Mouse (Mus musculus): Measurements from ENCODE around the gene Ttc17. TPM values are rescaled to one million over a fixed set of nuclear protein-coding genes. Genes with fewer than 3 reads are reported as not detected.
A peak's percentile ranks its signal among the peaks of the same experiment; 100 is the strongest.
"Not testable (repeated sequence)": the region's sequence is repeated elsewhere in the genome, so short reads cannot be mapped to it uniquely, and the experiment has no call there.

The Ttc17 gene
- 10 to 100 TPM; 33.7 to 34.2 TPM for total RNA-seq (2021)
- long read RNA-seq, experiment 1, full-length matches to known transcripts, result 28 of 33 reads
- long read RNA-seq, experiment 1, partial matches to known transcripts, result 4 of 33 reads
- long read RNA-seq, experiment 1, other reads (novel, unspliced or antisense), result 1 of 33 reads
- long read RNA-seq, experiment 2, full-length matches to known transcripts, result 14 of 19 reads
- long read RNA-seq, experiment 2, partial matches to known transcripts, result 2 of 19 reads
- long read RNA-seq, experiment 2, other reads (novel, unspliced or antisense), result 3 of 19 reads

DNA sequence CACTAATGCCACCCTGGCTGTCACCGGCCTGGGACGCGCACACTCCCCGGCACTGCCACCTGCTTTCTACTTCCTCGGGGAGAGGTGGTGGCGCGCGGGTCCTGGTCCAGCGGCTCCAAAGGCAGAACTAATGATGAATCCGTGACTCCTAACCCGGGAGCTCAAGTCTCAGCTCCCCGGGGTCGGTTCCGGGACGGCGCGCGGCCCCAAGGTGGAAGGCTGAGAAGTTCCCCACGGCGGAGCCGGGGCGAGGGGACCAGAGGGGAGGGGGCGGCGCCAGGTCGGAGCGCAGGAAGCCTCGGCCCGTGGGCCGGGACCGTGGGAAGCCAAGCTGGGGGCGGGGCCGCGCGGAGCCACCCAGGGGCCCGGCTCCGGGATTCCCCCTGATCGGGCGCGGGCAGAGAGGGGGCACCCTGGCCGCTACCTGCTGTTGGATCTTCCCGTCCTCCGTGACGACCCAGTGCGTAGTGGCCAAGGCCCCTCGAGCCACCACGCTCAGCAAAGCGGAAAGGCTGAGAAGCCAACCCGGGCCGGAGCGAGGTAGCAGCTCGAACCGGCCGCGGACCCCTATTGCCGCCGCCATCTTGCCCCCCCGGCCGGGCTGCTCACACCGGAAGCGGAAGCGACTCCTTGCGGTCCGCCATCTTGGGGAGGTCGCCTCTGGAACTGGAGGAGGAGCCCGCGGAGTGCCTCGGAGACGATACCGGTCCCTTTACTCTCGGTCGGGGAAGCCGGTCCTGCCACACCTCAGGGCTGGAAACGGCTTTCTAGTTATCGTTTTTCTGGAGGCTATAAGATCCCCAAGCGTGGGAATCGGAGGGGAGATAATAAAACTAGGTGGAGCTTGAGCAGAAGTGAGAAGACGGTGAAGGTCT lies at the start of gene Ttc17:
TSS of gene Ttc17 (minus strand) at position 607 of the 875 bp plus-strand sequence.
- peak; percentile 85 to 90 for DNase-seq (ENCODE audit: low spot score in 2 of 2)

- DNase-seq (ENCODE audit: low spot score in 2 of 2), result no peak
Measured at GRCm38 (mm10) chr2:94449643-94450042, 43.2 kb upstream of the Ttc17 start.

GRCm38 (mm10) chr2:94436952-94437351 lies 30.5 kb upstream of the Ttc17 start:
- no peak for DNase-seq (ENCODE audit: low spot score in 2 of 2)

- no peak for DNase-seq (ENCODE audit: low spot score in 2 of 2)
Measured at GRCm38 (mm10) chr2:94435481-94435880, 29.0 kb upstream of the Ttc17 start.

DNA sequence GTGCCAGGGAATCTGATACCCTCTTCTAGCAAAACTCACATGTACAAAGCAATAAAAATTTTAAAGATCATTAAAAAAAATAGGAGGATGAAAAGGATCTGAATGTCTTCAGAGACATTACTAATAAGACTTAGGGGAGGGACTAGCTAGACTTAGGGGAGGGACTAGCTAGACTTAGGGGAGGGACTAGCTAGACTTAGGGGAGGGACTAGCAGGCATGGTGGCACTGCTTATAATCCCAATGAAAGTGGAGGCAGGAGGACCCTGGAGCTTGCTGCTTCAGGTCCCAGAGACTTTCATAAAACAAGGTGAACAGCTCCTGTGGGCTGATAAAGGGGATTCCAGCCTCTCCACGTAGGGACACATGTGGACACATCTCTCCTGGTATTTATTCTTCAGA lies 28.3 kb upstream of the Ttc17 start:
- no peak for DNase-seq (ENCODE audit: low spot score in 2 of 2)

GRCm38 (mm10) chr2:94432214-94432613 lies 25.7 kb upstream of the Ttc17 start:
- DNase-seq (ENCODE audit: low spot score in 2 of 2), result no peak

DNA sequence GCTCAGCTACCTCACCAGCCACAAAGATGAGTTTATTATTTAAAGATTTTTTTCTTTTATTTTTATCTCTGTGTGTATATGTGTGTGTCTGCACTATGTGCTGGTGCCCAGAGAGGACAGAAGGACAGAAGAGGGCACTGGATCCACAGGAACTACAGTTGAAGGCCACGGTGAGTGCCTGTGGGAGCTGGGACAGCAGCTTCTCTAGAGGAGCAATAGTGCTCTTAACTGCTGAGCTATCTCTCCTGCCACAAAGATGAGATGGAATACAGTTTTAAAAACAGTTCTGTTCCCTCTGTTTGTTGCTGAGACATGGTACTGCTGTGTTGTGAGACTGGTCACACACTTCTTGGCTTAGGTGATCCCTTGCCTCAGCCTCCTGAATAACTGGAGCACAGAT lies 22.0 kb upstream of the Ttc17 start:
- no peak for DNase-seq (ENCODE audit: low spot score in 2 of 2)

DNA sequence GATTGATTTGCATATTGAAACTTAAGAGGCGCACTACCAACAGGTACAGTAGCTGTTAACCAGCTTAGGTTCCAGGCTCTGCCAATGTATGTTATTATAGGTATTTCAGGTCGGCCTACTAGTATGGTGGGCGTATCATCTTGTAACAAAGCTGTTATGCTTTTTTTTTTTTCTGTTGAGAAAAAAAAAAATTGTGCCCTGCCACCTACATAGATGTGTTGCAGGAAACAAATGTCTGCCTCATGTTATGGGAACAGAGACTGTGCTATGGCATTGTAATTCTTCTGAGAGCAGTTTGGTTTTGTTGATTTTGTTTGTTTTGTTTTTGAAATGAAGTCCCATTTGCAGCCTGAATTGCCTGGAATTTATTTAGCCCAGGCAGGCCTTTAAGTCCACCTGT lies 952 bp upstream of the Ttc17 start:
- DNase-seq (ENCODE audit: low spot score in 2 of 2), result no peak

- DNase-seq (ENCODE audit: low spot score in 2 of 2), result no peak
Measured at GRCm38 (mm10) chr2:94407021-94407420, 532 bp upstream of the Ttc17 start.

DNA sequence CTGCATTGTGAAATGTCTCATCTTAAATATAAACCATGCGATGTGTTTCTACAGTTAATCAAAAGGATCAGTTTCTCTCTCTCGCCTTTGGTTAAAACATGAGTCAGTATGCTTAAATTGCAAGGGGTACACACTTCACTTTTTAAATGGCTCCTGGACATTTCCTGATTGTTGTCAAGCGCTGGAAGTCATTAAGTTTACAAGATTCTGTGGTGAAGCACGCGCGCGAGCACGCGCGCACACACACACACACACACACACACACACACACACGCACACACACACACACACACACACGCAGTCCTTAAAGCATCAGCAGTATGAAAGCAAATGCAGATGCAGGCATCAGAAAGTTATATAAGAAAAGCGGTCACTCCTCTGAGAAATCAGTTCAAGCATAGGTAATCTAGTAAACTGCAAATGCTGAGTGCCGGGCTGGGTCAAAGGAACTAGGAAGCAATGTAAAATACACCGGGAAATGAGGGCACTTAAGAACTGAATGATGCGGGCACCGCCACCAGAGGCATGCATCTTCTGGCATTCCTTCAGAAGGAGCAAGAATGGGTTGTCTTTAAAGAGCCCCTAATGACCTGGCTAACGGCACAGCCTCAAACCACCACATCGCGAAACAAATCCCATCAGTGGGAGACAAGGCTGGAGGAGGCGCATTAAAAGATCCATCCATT lies 949 bp downstream of the Ttc17 start:
- peak; percentile 6 to 12 for DNase-seq (ENCODE audit: low spot score in 2 of 2)

- DNase-seq (ENCODE audit: low spot score in 2 of 2), result no peak
Measured at GRCm38 (mm10) chr2:94404512-94405240, 1.8 kb downstream of the Ttc17 start.

- no peak for DNase-seq (ENCODE audit: low spot score in 2 of 2)
Measured at GRCm38 (mm10) chr2:94402561-94402960, 3.9 kb downstream of the Ttc17 start.

DNA sequence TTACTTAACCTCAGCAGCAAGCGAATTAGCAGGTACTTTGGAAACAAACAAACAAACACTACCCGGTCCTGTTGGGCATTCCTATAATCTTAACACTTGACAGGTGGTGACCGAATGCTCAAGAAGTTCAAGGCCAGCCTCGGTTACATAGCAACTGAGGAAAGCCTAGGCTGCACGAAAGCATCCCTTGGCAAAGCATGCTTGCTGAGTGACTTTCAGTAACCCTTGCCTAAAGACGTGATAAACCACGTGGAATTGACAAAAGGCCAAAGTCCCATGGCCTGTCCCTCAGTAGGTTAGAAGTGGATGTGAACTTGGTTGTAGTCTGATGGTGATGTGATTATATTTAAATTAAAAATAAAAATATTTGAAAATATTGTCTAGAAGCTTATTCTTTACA lies 4.4 kb downstream of the Ttc17 start:
- DNase-seq (ENCODE audit: low spot score in 2 of 2), result no peak

DNA sequence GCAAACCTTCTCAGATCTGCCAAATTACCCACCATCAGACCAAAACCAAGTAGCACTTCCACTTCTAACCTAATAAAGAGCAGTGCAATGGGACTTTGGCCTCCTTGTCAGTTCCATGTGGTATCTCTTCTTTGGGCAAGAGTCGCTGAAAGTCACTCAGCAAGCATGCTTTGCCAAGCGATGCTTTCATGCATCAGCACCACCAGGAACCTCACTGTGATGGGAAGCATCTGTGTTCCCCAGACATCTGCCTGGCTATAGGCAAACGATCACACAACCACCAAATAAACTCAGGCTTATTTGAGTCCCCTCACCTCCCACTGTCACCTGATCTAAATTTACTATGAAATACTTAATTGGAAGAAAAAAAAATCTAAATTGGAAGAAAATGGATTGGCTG lies 5.5 kb downstream of the Ttc17 start:
- no peak for DNase-seq (ENCODE audit: low spot score in 2 of 2)

- peak; percentile 52 to 71 for DNase-seq (ENCODE audit: low spot score in 2 of 2)
Measured at GRCm38 (mm10) chr2:94398138-94398970, 8.1 kb downstream of the Ttc17 start.

DNA sequence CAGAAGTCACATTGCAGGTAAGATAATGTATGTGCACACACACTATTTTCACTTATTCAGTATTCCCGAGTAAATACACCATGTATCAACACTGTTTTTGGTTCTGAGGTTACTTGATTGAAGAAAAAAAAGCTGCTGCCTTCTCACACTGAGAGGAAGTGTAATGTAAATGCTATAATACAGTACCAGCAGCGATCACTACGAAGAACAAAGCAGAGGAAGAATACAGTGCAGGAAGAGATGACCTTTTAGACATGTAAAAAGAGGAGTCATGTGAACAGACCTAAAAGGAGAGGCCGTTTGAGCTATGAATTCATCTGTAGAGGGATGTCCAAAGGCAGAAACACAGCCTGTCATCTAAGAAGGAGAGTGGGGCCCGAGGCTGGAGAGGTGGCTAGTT lies 9.0 kb downstream of the Ttc17 start:
- no peak for DNase-seq (ENCODE audit: low spot score in 2 of 2)

- no peak for DNase-seq (ENCODE audit: low spot score in 2 of 2)
Measured at GRCm38 (mm10) chr2:94396325-94396724, 10.2 kb downstream of the Ttc17 start.

DNA sequence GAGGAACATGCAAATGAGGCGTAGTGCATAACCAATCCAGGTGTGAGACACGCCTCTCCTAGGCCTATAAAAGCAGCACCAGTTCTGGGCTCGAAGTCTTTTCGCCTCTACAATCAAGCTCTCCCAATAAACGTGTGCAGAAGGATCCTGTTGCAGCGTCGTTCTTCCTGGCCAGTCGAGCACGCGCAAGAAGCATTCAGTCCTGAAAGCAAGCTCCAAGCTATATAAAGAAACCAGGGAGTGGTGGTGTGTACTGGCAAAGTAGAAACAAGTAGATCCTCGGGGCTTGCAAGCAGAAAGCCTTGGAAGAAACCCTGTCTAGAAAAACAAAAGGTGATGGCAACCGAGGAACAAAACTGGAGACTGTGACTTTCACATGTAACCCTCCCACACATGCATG lies 15.4 kb downstream of the Ttc17 start:
- not testable (repeated sequence) for DNase-seq (ENCODE audit: low spot score in 2 of 2)

- no peak for DNase-seq (ENCODE audit: low spot score in 2 of 2)
Measured at GRCm38 (mm10) chr2:94389000-94389399, 17.5 kb downstream of the Ttc17 start.

DNA sequence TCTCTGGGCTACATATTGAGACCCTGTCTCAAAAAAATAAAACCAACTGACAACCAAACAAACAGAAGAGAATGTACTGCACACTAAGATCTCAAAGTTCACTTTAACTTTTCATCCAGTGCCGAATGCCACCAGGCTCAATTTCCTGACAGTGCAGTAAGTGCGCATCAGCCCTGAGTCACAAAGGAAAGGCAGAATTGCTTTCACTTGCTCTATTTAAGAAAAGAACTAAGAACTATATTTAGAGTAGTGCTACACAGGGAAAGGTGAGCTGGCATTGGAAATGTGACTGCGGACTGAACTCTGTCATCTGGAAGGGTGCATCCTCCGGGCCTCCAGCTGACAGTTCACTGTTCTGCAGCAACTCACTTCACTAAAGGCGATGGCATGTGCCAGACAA lies 18.6 kb downstream of the Ttc17 start:
- DNase-seq (ENCODE audit: low spot score in 2 of 2), result no peak

Measured in left cerebral cortex, adult 18-20 months (tissue).